Mouse (Mus musculus) lung, embryonic 14.5 days (tissue): Measurements from ENCODE around the gene Os9. TPM values are rescaled to one million over a fixed set of nuclear protein-coding genes. Genes with fewer than 3 reads are reported as not detected.
A peak's percentile ranks its signal among the peaks of the same experiment; 100 is the strongest.

Experiments
- ATAC-seq: fragments of 200-750 bp; cut with Nextera tagmentation; 2 replicates; pipeline ENCODE4 v1.8.0; 2017; ENCODE audit warnings: mild to moderate bottlenecking, moderate TSS enrichment, moderate library complexity; ENCODE audit not compliant: insufficient read depth
- DNase-seq: peaks from one replicate; pipeline ENCODE4 v3.0.0-alpha.2; 2015
- H3K27ac ChIP-seq: fragments of 300-500 bp; sonication (generic); 2 replicates; pipeline ENCODE4 v1.5.1; 2014; ENCODE audit warnings: low read depth, mild to moderate bottlenecking, moderate library complexity
- H3K27me3 ChIP-seq: fragments of 300-500 bp; sonication (generic); 2 replicates; pipeline ENCODE4 v1.6.1; 2014; ENCODE audit warnings: low read length, control low read depth; ENCODE audit not compliant: insufficient read depth
- H3K36me3 ChIP-seq: fragments of 300-500 bp; sonication (generic); 2 replicates; pipeline ENCODE4 v1.6.1; 2014; ENCODE audit warnings: control low read depth; ENCODE audit not compliant: insufficient read depth
- H3K4me1 ChIP-seq: fragments of 300-500 bp; sonication (generic); 2 replicates; pipeline ENCODE4 v1.6.1; 2014; ENCODE audit warnings: antibody characterized with exemption, control low read depth; ENCODE audit not compliant: insufficient read depth
- H3K4me2 ChIP-seq: fragments of 300-500 bp; sonication (generic); 2 replicates; pipeline ENCODE4 v1.6.1; 2014; ENCODE audit warnings: mild to moderate bottlenecking
- H3K4me3 ChIP-seq: fragments of 300-500 bp; sonication (generic); 2 replicates; pipeline ENCODE4 v1.5.1; 2014; ENCODE audit warnings: low read depth, low read length
- H3K9ac ChIP-seq: fragments of 300-500 bp; sonication (generic); 2 replicates; pipeline ENCODE4 v1.6.1; 2014
- H3K9me3 ChIP-seq: fragments of 300-500 bp; sonication (generic); 2 replicates; pipeline ENCODE4 v1.6.1; 2016; ENCODE audit warnings: low read depth, low read length, control low read depth
- CTCF ChIP-seq: IDR thresholded peaks from 2 replicates; pipeline ENCODE4 v1.5.1; 2016; ENCODE audit warnings: antibody characterized with exemption, low read depth
- WGBS: fragments of 180-500 bp; shearing (Covaris S2); extraction: QIAGEN DNeasy Blood & Tissue Kit; methylation state at CpG from one replicate; pipeline ENCODE4 v1.1.7; 2014; 5-methylcytosine and 5-hydroxymethylcytosine counted together
- polyA plus RNA-seq: library from polyadenylated mRNA; unstranded; fragments of >200 nt; fragmentation: Nextera tagmentation; extraction: Ambion mirVana; gene quantifications from 2 replicates; pipeline ENCODE4 v1.2.1, GENCODE M21; 2014

Gene Os9
- polyA plus RNA-seq, 1 experiment from 2014 or later, result 56.8 TPM

GRCm38 (mm10) chr10:127054646-127055045, 66.3 kb downstream of the Os9 start:
- no peaks in the 10 kb centered on the region for H3K9me3 ChIP-seq
- ATAC-seq, result no peak
- peaks cover 38% of the 10 kb centered on the region for H3K27me3 ChIP-seq
- H3K4me3 ChIP-seq, result no peak overlapping the region
- DNase-seq, result peak; percentile 73
- TF ChIP-seq CTCF, result peak; percentile 43
- H3K36me3 ChIP-seq, result 0 out of 2 replicates have a peak, but pooled peaks cover 16% of the 10 kb centered on the region
- 0 out of 2 replicates have a peak, but pooled peaks cover 4% of the 10 kb centered on the region for H3K4me1 ChIP-seq
- WGBS, result 60% methylated on average over 4 of the region's 4 CpGs
- H3K4me2 ChIP-seq, result no peak overlapping the region
- H3K27ac ChIP-seq, result no peak overlapping the region
- H3K9ac ChIP-seq, result no peak overlapping the region

- Histone ChIP-seq H3K4me2 (no peak overlapping the region; the same call in 1 of the 2 replicates), H3K27me3 (peaks cover 48% of the 10 kb centered on the region), H3K4me1 (no peaks in the 10 kb centered on the region), H3K36me3 (peaks cover 11% of the 10 kb centered on the region; the same call in 1 of the 2 replicates), H3K9me3 (no peaks in the 10 kb centered on the region), H3K27ac (no peak overlapping the region), H3K4me3 (no peak overlapping the region), H3K9ac (no peak overlapping the region)
- DNase-seq (no peak), ATAC-seq (no peak; the same call in 1 of the 2 replicates)
- 16% methylated on average over 10 of the region's 10 CpGs for WGBS
- TF ChIP-seq CTCF, result no peak
These were observed 70.8 kb downstream of the Os9 start for GRCm38 (mm10) chr10:127050119-127050474.

GRCm38 (mm10) chr10:127049395-127050118, 71.4 kb downstream of the Os9 start:
- no peaks in the 10 kb centered on the region for H3K4me1 ChIP-seq
- peak overlapping the region; percentile 28; the same call in 1 of the 2 replicates for H3K9ac ChIP-seq
- H3K27ac ChIP-seq, result no peak overlapping the region
- DNase-seq (peak; percentile 21), ATAC-seq (peak; percentile 19; the same call in 1 of the 2 replicates)
- H3K4me2 ChIP-seq, result peak overlapping the region; percentile 48
- 3% methylated on average over 29 of the region's 29 CpGs for WGBS
- peak; percentile 43 for TF ChIP-seq CTCF
- H3K36me3 ChIP-seq, result peaks cover 12% of the 10 kb centered on the region
- peak overlapping the region; percentile 22 for H3K4me3 ChIP-seq
- no peaks in the 10 kb centered on the region for H3K9me3 ChIP-seq
- H3K27me3 ChIP-seq, result peaks cover 48% of the 10 kb centered on the region

- H3K9ac ChIP-seq, result peak overlapping the region; percentile 28; the same call in 1 of the 2 replicates
- peaks cover 48% of the 10 kb centered on the region for H3K27me3 ChIP-seq
These were observed 72.1 kb downstream of the Os9 start for GRCm38 (mm10) chr10:127048608-127049394.

GRCm38 (mm10) chr10:127047954-127048353, 73.0 kb downstream of the Os9 start, which contains the start of gene Cyp27b1:
TSS of gene Cyp27b1 (plus strand) at chr10:127048250.
- no peak for TF ChIP-seq CTCF
- peaks cover 48% of the 10 kb centered on the region for H3K27me3 ChIP-seq

More at GRCm38 (mm10) chr10:127048608-127049394, 72.1 kb downstream of the Os9 start:
- Histone ChIP-seq H3K4me1 (no peaks in the 10 kb centered on the region), H3K4me2 (peak overlapping the region; percentile 48), H3K4me3 (peak overlapping the region; percentile 22), H3K9me3 (no peaks in the 10 kb centered on the region), H3K36me3 (peaks cover 17% of the 10 kb centered on the region), H3K27ac (no peak overlapping the region)
- TF ChIP-seq CTCF, result no peak
- DNase-seq (peak; percentile 30), ATAC-seq (no peak)
- WGBS, result 4% methylated on average over 35 of the region's 35 CpGs

More at GRCm38 (mm10) chr10:127047954-127048353, 73.0 kb downstream of the Os9 start, which contains the start of gene Cyp27b1:
- 26% methylated on average over 5 of the region's 5 CpGs for WGBS
- no peak for ATAC-seq
- peak within 1 kb of the TSS; percentile 48 for H3K4me2 ChIP-seq
- no peak for DNase-seq
- no peaks in the 10 kb centered on the region for H3K9me3 ChIP-seq
- H3K36me3 ChIP-seq, result peaks cover 20% of the 10 kb centered on the region
- no peak within 1 kb of the TSS; the same call in 1 of the 2 replicates for H3K9ac ChIP-seq
- peak within 1 kb of the TSS; percentile 22 for H3K4me3 ChIP-seq
- no peaks in the 10 kb centered on the region; the same call in 1 of the 2 replicates for H3K4me1 ChIP-seq
- H3K27ac ChIP-seq, result no peak within 1 kb of the TSS

Other genes with a start within 250 kb of the Os9 start
- gene Atp23, start 219.8 kb downstream of the Os9 start, polyA plus RNA-seq, result 25.0 and 25.7 TPM in 2 replicates
- gene Ctdsp2, start 142.4 kb downstream of the Os9 start, polyA plus RNA-seq, result 112 and 113 TPM in 2 replicates
- 0.13 and 0.30 TPM in 2 replicates for gene Avil, start 120.4 kb downstream of the Os9 start, polyA plus RNA-seq
- 76.8 and 77.3 TPM in 2 replicates for gene Tsfm, start 90.3 kb downstream of the Os9 start, polyA plus RNA-seq
- gene Mettl1, start 79.7 kb downstream of the Os9 start, polyA plus RNA-seq, result 59.5 and 60.7 TPM in 2 replicates
- gene Eef1akmt3, start 79.6 kb downstream of the Os9 start, polyA plus RNA-seq, result 0.53 and 0.74 TPM in 2 replicates
- gene Cyp27b1, start 72.9 kb downstream of the Os9 start, polyA plus RNA-seq, result 0.09 TPM in 1 of 2 replicates, not detected in the other
- 0.99 and 1.5 TPM in 2 replicates for gene March9, start 60.9 kb downstream of the Os9 start, polyA plus RNA-seq
- 2,143 and 2,245 TPM in 2 replicates for gene Cdk4, start 57.6 kb downstream of the Os9 start, polyA plus RNA-seq
- 120 and 130 TPM in 2 replicates for gene Tspan31, start 50.9 kb downstream of the Os9 start, polyA plus RNA-seq
- 0.07 and 0.11 TPM in 2 replicates for gene Agap2, start 45.8 kb downstream of the Os9 start, polyA plus RNA-seq
- 2.9 and 4.4 TPM in 2 replicates for gene B4galnt1, start 44.1 kb upstream of the Os9 start, polyA plus RNA-seq
- gene Slc26a10, start 59.5 kb upstream of the Os9 start, polyA plus RNA-seq, result 0.09 and 0.27 TPM in 2 replicates
- gene Arhgef25, start 69.0 kb upstream of the Os9 start, polyA plus RNA-seq, result 45.8 and 48.7 TPM in 2 replicates
- 81.4 and 92.4 TPM in 2 replicates for gene Dtx3, start 74.6 kb upstream of the Os9 start, polyA plus RNA-seq
- gene Pip4k2c, start 90.5 kb upstream of the Os9 start, polyA plus RNA-seq, result 17.8 and 21.0 TPM in 2 replicates
- 0.64 and 1.0 TPM in 2 replicates for gene Kif5a, start 142.2 kb upstream of the Os9 start, polyA plus RNA-seq
- 158 and 160 TPM in 2 replicates for gene Dctn2, start 145.2 kb upstream of the Os9 start, polyA plus RNA-seq
- 19.1 and 19.4 TPM in 2 replicates for gene Mbd6, start 167.9 kb upstream of the Os9 start, polyA plus RNA-seq
- gene Mars, start 190.7 kb upstream of the Os9 start, polyA plus RNA-seq, result 128 and 132 TPM in 2 replicates
- 3.2 and 4.2 TPM in 2 replicates for gene Arhgap9, start 200.8 kb upstream of the Os9 start, polyA plus RNA-seq
- 14.7 and 16.9 TPM in 2 replicates for gene Gli1, start 220.8 kb upstream of the Os9 start, polyA plus RNA-seq
- 0.04 TPM in 1 of 2 replicates, not detected in the other for gene Inhbe, start 233.3 kb upstream of the Os9 start, polyA plus RNA-seq
- not detected in 2 replicates for gene Inhbc, start 249.3 kb upstream of the Os9 start, polyA plus RNA-seq